Mouse (Mus musculus) limb, embryonic 13.5 days (tissue): Measurements from ENCODE around the gene Cyp4v3. TPM values are rescaled to one million over a fixed set of nuclear protein-coding genes. Genes with fewer than 3 reads are reported as not detected.
A peak's percentile ranks its signal among the peaks of the same experiment; 100 is the strongest.

ENCODE experiments used
- ATAC-seq: fragments of 200-750 bp; cut with Nextera tagmentation; 2 replicates; pipeline ENCODE4 v1.8.0; 2017; ENCODE audit warnings: low read depth, moderate number of reproducible peaks, moderate TSS enrichment; ENCODE audit not compliant: low FRiP score
- H3K27ac ChIP-seq: fragments of 300-500 bp; sonication (generic); 2 replicates; pipeline ENCODE4 v1.5.1; 2015; ENCODE audit warnings: inconsistent platforms, mild to moderate bottlenecking, moderate library complexity
- H3K27me3 ChIP-seq: fragments of 300-500 bp; sonication (generic); 2 replicates; pipeline ENCODE4 v1.6.1; 2015; ENCODE audit warnings: mild to moderate bottlenecking, inconsistent platforms
- H3K36me3 ChIP-seq: fragments of 300-500 bp; sonication (generic); 2 replicates; pipeline ENCODE4 v1.6.1; 2015; ENCODE audit warnings: inconsistent platforms, mild to moderate bottlenecking, moderate library complexity
- H3K4me1 ChIP-seq: fragments of 300-500 bp; sonication (generic); 2 replicates; pipeline ENCODE4 v1.6.1; 2015; ENCODE audit warnings: inconsistent platforms
- H3K4me2 ChIP-seq: fragments of 300-500 bp; sonication (generic); replicated peaks from 2 replicates; pipeline ENCODE4 v1.6.1; 2015; ENCODE audit warnings: inconsistent platforms, mild to moderate bottlenecking, moderate library complexity
- H3K4me3 ChIP-seq: fragments of 300-500 bp; sonication (generic); 2 replicates; pipeline ENCODE4 v1.5.1; 2015; ENCODE audit warnings: moderate library complexity, mild to moderate bottlenecking, inconsistent platforms
- H3K9ac ChIP-seq: fragments of 300-500 bp; sonication (generic); 2 replicates; pipeline ENCODE4 v1.6.1; 2015; ENCODE audit warnings: mild to moderate bottlenecking, inconsistent platforms
- H3K9me3 ChIP-seq: fragments of 300-500 bp; sonication (generic); 2 replicates; pipeline ENCODE4 v1.6.1; 2016; ENCODE audit warnings: inconsistent platforms
- WGBS: fragments of 180-500 bp; shearing (Covaris S2); methylation state at CpG from one replicate; pipeline ENCODE4 v1.1.7; 2015; 5-methylcytosine and 5-hydroxymethylcytosine counted together
- polyA plus RNA-seq: library from polyadenylated mRNA; unstranded; fragments of >200 nt; fragmentation: Nextera tagmentation; extraction: Ambion mirVana; gene quantifications from 2 replicates; pipeline ENCODE4 v1.2.1, GENCODE M21; 2015

The Cyp4v3 gene
- polyA plus RNA-seq, 1 experiment from 2014 or later: 1.5 TPM

DNA sequence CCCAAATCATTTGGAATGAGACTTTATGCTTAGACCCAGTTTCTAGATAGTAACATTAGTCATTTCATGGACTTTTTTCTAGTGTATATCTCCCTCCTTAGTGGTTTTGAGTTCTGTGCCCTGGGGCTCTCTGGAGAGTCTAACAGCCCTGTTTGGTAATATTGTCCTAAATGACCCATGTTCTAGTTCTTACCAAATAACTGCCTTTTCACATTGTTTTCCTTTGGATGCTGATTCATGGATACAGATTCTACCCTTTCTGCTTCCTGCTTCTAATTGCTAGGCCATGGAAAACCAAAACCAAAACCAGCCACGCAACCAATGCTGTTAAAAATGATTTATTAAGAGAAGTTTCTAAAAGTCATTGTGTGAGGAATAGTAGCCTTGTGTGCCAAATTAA, 27.5 kb downstream of the Cyp4v3 start:
- WGBS: 67% methylated on average over 1 of the region's 1 CpGs
- Histone ChIP-seq H3K36me3 (no peaks in the 10 kb centered on the region), H3K9me3 (no peaks in the 10 kb centered on the region), H3K4me1 (no peaks in the 10 kb centered on the region), H3K4me2 (no peak overlapping the region), H3K27me3 (no peaks in the 10 kb centered on the region), H3K27ac (no peak overlapping the region), H3K4me3 (no peak overlapping the region), H3K9ac (no peak overlapping the region)
- ATAC-seq: no peak

DNA sequence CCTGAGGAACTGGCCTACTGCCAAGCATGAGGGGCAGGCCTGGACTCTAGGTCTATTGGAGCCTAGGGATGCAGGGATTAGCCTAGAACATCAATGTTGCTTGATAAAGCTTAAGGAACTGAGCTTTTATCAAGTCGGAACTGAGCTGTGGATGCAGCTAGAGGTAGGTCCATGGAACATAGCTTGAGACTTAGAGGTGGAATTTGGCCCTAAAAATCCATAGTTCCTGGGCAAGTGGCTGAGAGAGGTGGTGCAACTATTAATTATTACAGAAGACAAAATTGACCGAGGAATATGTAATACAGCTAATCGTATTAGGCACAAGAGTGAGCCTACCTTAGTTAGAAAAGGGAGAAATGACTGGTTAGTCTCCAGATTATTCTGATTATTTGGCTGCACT, 28.7 kb downstream of the Cyp4v3 start:
- ATAC-seq: no peak
- H3K4me1 ChIP-seq: no peaks in the 10 kb centered on the region
- H3K36me3 ChIP-seq: no peaks in the 10 kb centered on the region
- 91% methylated on average over 3 of the region's 3 CpGs for WGBS
- H3K27me3 ChIP-seq: no peaks in the 10 kb centered on the region
- no peaks in the 10 kb centered on the region for H3K9me3 ChIP-seq
- no peak overlapping the region for H3K4me3 ChIP-seq
- H3K9ac ChIP-seq: no peak overlapping the region
- H3K27ac ChIP-seq: no peak overlapping the region
- H3K4me2 ChIP-seq: no peak overlapping the region

DNA sequence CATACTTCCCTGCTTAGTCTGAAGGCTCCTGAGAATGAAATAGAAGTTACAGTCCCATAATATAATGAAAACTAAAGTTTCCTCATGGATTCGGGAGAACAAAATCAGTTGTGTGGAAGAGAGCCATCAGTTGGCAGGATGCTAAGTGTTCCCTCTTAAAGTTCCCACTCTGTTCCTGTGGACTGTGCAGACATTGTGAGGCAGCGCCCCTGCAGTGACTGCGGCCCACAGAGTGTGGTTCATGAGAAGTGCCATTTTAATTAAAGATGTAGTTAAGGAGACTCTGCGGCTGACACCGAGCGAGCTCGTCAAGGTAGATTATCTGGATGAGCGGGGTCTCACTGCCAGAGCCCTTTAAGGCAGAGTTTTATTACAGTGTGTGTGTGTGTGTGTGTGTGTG, 30.6 kb downstream of the Cyp4v3 start:
- Histone ChIP-seq H3K27me3 (no peaks in the 10 kb centered on the region), H3K36me3 (no peaks in the 10 kb centered on the region), H3K27ac (no peak overlapping the region), H3K4me2 (no peak overlapping the region), H3K9ac (no peak overlapping the region), H3K9me3 (no peaks in the 10 kb centered on the region), H3K4me1 (no peaks in the 10 kb centered on the region), H3K4me3 (no peak overlapping the region)
- 37% methylated on average over 8 of the region's 8 CpGs for WGBS
- ATAC-seq: peak; percentile 73; the same call in 1 of the 2 replicates

DNA sequence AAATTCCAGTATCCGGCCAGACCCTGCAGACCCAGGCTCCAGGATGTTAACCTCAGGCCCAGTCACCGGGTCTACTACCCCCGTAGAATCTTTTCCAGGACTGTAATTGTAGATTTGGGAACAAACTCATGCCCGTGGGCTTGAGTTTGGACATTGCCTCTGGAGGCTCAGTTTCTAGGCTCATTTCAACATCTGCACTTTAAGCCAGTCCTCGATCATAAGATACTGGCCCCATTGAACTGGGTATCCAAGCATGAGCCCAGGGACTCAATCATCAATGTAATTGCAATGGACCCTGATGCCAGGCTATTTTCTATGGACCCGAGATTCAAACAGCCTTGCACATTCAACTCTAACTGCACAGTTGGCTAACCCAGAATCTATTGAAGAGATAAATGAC, 37.7 kb downstream of the Cyp4v3 start:
- WGBS: 90% methylated on average over 6 of the region's 6 CpGs

DNA sequence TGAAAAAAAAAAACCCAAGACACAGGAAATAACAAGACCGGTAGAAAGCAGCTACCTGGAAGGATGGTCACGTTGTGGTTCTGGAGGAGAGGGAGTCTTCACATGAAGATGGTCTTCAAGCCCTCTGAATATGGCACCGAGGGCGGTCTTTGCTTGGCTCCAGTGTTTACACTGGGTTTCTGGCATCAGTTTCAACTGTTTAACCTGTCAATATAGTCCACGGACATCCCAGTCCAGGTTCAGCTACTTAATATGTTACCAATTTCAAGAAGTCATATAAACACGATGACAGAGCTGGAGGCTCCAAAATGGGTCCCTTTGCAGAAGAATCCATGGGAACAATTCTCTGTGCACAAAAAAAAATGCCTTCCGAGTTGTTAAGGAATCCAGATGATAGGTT, 38.3 kb downstream of the Cyp4v3 start, which contains the start of gene Klkb1:
Klkb1 (minus strand) TSS at position 173 of the 400 bp plus-strand sequence.
- Histone ChIP-seq H3K9me3 (no peaks in the 10 kb centered on the region), H3K36me3 (no peaks in the 10 kb centered on the region), H3K4me2 (no peak within 1 kb of the TSS), H3K4me1 (no peaks in the 10 kb centered on the region), H3K27me3 (no peaks in the 10 kb centered on the region), H3K4me3 (no peak within 1 kb of the TSS), H3K27ac (no peak within 1 kb of the TSS), H3K9ac (no peak within 1 kb of the TSS)
- no peak for ATAC-seq
- 89% methylated on average over 7 of the region's 7 CpGs for WGBS

More for the DNA sequence above, 37.7 kb downstream of the Cyp4v3 start:
- Histone ChIP-seq H3K4me2 (no peak overlapping the region), H3K27me3 (no peaks in the 10 kb centered on the region), H3K9me3 (no peaks in the 10 kb centered on the region), H3K27ac (no peak overlapping the region), H3K36me3 (no peaks in the 10 kb centered on the region), H3K4me3 (no peak overlapping the region), H3K4me1 (no peaks in the 10 kb centered on the region), H3K9ac (no peak overlapping the region)
- ATAC-seq: no peak

DNA sequence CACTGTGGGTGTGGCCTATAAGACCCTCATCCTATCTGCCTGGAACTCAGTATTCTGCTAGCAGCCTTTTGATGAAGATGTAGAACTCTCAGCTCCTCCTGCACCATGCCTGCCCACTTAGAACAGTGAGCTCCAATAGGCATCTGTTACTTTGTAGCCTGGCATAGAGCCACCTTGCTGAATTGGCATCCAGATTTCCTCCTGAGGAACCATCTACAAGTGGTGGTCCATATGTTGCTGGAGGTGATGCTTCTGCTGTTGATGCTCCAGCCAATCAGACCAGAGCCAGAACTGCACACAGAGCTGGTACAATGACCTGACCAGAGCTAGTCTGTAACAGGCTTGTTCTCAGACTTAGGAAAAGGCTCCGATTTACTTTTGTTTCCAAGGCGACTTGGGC, 41.2 kb downstream of the Cyp4v3 start:
- WGBS: 87% methylated on average over 2 of the region's 2 CpGs
- Histone ChIP-seq H3K4me1 (no peaks in the 10 kb centered on the region), H3K4me3 (no peak overlapping the region), H3K27me3 (no peaks in the 10 kb centered on the region), H3K4me2 (no peak overlapping the region), H3K9ac (no peak overlapping the region), H3K36me3 (no peaks in the 10 kb centered on the region), H3K27ac (no peak overlapping the region), H3K9me3 (no peaks in the 10 kb centered on the region)
- ATAC-seq: no peak

DNA sequence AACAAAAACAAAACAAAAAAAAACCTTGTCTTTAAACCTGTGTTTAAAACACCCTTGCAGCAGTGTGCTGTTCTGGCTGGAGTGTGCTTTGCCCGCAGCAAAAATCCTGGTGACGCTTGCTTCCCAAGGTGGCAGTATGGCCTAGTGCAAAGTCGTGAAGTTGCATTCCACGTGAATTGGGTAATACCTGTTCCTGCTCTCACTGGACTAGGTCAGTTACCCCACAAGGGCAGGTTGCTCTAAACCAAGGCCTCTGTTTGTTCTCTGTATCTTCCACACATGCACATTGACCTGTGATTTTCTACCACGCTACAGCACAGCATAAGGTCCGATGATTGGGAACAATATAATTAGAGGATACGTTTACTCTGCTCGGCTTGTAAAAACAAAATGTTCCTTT, 51.4 kb downstream of the Cyp4v3 start:
- no peak overlapping the region for H3K4me2 ChIP-seq
- H3K27me3 ChIP-seq: no peaks in the 10 kb centered on the region
- H3K9ac ChIP-seq: no peak overlapping the region
- no peaks in the 10 kb centered on the region for H3K4me1 ChIP-seq
- no peak overlapping the region for H3K27ac ChIP-seq
- no peak for ATAC-seq
- no peaks in the 10 kb centered on the region for H3K36me3 ChIP-seq
- WGBS: 74% methylated on average over 8 of the region's 8 CpGs
- no peak overlapping the region for H3K4me3 ChIP-seq
- 0 out of 2 replicates have a peak, but pooled peaks cover 2% of the 10 kb centered on the region for H3K9me3 ChIP-seq

DNA sequence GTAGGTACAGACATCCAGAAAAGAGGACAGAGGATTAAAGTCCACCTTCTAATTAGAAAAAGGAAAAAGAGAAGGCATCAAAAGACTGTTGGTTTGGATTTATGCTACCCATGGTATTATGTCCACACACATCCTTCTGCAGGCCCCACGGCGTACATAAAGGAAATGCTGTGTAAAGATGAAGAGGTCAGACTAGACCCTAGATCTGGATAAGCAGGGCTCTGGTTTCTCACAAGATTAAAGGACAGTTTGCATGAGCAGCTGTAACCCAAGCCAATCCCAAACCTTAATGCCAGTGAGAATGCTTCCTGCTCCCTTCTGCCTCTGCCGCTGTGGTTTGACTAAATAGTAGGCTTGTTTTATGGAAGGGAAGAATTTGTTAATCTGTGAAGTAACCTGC, 55.6 kb downstream of the Cyp4v3 start:
- WGBS: 54% methylated on average over 3 of the region's 3 CpGs
- no peak overlapping the region for H3K4me2 ChIP-seq
- H3K9me3 ChIP-seq: 0 out of 2 replicates have a peak, but pooled peaks cover 2% of the 10 kb centered on the region
- no peaks in the 10 kb centered on the region for H3K36me3 ChIP-seq
- no peak overlapping the region for H3K27ac ChIP-seq
- H3K4me1 ChIP-seq: no peaks in the 10 kb centered on the region
- H3K27me3 ChIP-seq: no peaks in the 10 kb centered on the region
- H3K9ac ChIP-seq: no peak overlapping the region
- ATAC-seq: no peak
- no peak overlapping the region for H3K4me3 ChIP-seq

DNA sequence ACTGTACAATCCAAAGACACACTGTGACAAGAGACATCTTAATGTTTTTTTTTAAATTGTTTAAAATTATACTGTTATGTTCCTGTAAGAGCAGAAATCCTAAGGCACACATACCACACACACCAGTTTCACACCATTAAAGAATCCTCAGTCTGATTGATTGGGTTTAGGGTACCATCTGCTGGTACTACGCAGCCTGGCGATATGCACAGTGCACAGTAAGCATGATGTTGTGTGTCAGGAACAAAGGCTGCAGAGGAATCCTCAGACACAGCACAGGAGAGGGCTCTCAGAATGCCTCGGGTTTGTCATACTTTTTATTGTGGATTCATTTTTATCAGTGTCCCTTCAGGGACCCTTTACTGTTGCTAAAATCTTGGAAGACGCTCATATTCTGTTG, 58.7 kb downstream of the Cyp4v3 start:
- Histone ChIP-seq H3K9me3 (no peaks in the 10 kb centered on the region), H3K27ac (no peak overlapping the region), H3K9ac (no peak overlapping the region), H3K4me3 (no peak overlapping the region), H3K27me3 (no peaks in the 10 kb centered on the region), H3K4me2 (no peak overlapping the region), H3K36me3 (no peaks in the 10 kb centered on the region), H3K4me1 (no peaks in the 10 kb centered on the region)
- WGBS: 73% methylated on average over 4 of the region's 4 CpGs
- ATAC-seq: no peak

DNA sequence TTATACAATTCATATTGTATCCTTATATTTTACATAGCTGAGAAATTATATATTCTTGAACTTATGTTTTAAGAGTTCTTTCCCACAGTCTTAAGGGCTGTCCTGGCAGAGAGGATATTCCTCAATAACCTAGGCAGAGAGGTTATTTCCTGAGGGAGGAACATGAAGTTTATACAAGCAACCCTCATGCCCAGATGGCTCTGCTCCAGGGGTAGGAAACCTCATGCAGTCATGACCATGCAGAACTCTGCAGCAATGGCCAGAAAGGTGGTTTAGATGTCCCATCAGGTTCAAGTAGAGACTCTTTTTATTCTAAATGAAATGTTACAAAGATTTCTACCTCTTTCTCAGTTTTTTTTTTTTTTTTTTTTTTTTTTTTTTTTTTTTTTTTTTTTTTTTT, 64.0 kb downstream of the Cyp4v3 start:
- H3K9ac ChIP-seq: no peak overlapping the region
- no peak overlapping the region for H3K4me2 ChIP-seq
- ATAC-seq: no peak
- H3K36me3 ChIP-seq: no peaks in the 10 kb centered on the region
- no peak overlapping the region for H3K4me3 ChIP-seq
- no peaks in the 10 kb centered on the region for H3K9me3 ChIP-seq
- H3K4me1 ChIP-seq: no peaks in the 10 kb centered on the region
- H3K27me3 ChIP-seq: no peaks in the 10 kb centered on the region
- H3K27ac ChIP-seq: no peak overlapping the region

DNA sequence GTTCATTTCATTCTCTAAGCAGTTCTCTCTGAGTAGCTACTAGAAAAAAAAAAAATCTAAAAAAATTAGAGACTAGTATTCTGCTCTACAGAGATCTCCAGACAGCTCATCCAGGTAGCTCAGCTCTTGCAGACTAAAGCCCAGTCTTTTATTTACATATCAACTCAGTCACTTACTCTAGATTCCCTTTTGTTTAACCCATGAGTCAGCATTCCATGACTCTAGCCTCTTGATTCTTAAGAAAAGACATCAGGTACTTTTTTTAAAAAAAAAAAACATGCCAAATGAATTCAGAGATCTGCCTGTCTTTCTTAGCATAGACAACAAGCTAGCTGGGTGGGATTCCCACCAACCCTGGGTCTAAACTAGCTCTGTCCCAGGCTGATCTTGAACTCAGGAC, 64.5 kb downstream of the Cyp4v3 start:
- no peak for ATAC-seq
- no peaks in the 10 kb centered on the region for H3K4me1 ChIP-seq
- no peak overlapping the region for H3K9ac ChIP-seq
- H3K4me2 ChIP-seq: no peak overlapping the region
- H3K27ac ChIP-seq: no peak overlapping the region
- H3K27me3 ChIP-seq: no peaks in the 10 kb centered on the region
- H3K9me3 ChIP-seq: no peaks in the 10 kb centered on the region
- H3K4me3 ChIP-seq: no peak overlapping the region
- no peaks in the 10 kb centered on the region for H3K36me3 ChIP-seq

DNA sequence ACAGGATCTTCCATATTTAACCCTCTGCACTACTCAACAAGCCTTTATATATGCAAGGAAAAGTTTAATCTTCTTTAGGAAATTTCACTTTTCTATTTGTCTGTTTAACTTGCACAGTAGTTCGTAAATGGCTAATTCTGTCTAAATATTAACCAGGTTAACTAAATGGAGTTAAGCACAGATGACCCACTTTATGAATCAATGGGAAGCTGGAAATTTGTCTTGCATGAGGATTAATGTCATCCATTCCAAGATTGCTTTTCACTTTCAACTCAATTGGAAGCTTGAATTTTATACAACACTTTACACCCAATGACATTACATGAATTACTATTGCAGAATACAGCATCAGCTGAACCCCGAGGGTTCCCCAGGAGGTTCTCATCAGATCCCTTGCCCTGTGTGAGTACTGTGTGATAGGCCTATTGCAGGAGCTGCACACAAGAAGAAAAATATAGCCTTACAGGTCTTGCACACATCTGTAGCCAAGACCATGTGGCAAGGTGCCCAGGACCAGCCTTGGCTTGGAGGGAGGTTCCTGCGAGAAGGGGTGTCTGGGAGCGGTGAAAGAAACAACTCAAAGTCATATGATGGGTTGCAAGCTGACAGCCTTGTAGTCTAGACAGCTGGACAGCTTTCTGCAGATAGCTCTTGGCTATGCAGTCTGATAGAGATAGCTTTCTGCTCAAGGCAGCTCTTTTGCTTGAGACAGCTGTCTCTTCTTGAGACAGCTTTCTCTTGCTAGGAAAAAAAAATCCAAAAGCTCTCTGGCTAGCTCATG, 65.2 kb downstream of the Cyp4v3 start:
- no peaks in the 10 kb centered on the region for H3K9me3 ChIP-seq
- H3K9ac ChIP-seq: no peak overlapping the region
- no peak overlapping the region for H3K27ac ChIP-seq
- 0 out of 2 replicates have a peak, but pooled peaks have one; percentile 44 for ATAC-seq
- no peaks in the 10 kb centered on the region for H3K27me3 ChIP-seq
- H3K4me3 ChIP-seq: no peak overlapping the region
- H3K36me3 ChIP-seq: no peaks in the 10 kb centered on the region
- 81% methylated on average over 4 of the region's 4 CpGs for WGBS
- H3K4me1 ChIP-seq: no peaks in the 10 kb centered on the region
- no peak overlapping the region for H3K4me2 ChIP-seq

DNA sequence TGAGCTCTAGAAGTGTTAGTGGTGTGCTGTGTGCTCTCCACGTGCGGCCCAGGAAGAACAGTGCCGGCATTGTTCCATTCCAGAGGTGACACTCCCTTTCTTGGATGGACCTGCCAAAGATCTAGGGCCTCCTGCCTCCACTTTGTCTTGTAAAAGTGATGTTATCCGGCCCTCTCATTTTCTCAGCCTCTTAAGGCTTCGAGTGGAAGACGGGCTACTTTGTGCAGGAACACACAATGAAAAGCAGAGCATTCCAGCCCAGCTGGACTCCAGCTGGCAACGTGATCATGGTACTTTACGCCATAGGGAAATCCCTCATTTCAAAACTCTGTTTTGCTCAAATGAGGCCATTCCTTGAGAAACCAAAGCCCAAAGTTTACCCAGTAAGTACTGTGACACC, 66.0 kb downstream of the Cyp4v3 start:
- WGBS: 61% methylated on average over 8 of the region's 8 CpGs
- Histone ChIP-seq H3K36me3 (no peaks in the 10 kb centered on the region), H3K27me3 (no peaks in the 10 kb centered on the region), H3K27ac (no peak overlapping the region), H3K9ac (no peak overlapping the region), H3K4me3 (no peak overlapping the region), H3K4me1 (no peaks in the 10 kb centered on the region), H3K4me2 (no peak overlapping the region), H3K9me3 (no peaks in the 10 kb centered on the region)
- ATAC-seq: no peak
